Mouse (Mus musculus): ENCODE data around the gene Ptpn1. TPM values are rescaled to one million over a fixed set of nuclear protein-coding genes. Genes with fewer than 3 reads are reported as not detected.

The Ptpn1 gene
- polyA plus RNA-seq, 1 experiment from 2014 or later: 89.8 TPM

DNA sequence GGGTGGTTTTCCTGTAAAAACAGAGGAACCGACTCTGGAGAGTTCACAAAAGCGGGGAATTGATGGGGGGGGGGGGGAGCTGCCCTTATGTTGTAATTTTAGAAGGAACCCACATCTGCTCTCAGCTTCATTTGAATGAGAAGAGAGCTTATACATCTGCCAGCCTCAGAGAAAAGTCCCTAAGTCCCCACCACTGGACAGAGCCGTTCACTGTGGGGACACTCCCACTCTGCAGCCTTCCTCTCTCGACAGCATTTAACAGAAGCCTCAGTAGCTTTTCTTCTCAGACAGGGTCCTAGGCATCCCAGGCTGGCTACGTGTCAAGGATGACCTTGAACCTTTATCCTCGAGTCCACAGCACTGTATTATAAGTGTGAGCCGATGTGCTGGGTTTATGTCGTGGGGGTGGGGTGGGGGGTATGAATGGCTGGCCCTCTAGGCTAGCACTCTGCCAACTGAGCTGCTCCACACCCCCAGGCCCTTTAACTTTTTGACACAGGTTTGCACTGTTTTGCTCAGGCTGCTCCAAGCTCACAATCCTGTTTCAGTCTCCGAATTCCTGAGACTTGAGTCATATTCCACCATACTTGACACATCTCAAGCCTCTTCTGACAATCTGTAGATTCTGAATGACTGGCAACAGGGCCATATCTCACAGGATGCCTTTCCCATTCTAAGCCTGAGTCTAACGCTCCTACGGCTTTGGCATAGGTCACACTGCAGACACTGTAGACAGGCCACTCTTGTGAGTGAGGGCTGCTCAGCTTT lies 8.0 kb downstream of the Ptpn1 start:
- DNase-seq (ENCODE audit: low spot score, missing footprints): no peak
- Histone ChIP-seq H3K27me3 (ENCODE audit: control insufficient read depth, insufficient read depth, low read length) (no peaks in the 10 kb centered on the region), H3K36me3 (ENCODE audit: control insufficient read depth, insufficient read depth, low read length) (no peaks in the 10 kb centered on the region), H3K9ac (ENCODE audit: low read length) (no peak overlapping the region), H3K4me2 (no peak overlapping the region), H3K4me1 (ENCODE audit: control insufficient read depth, insufficient read depth, low read length) (peaks cover 32% of the 10 kb centered on the region), H3K4me3 (ENCODE audit: low read depth, low read length) (no peak overlapping the region), H3K9me3 (ENCODE audit: control insufficient read depth, low read length) (no peaks in the 10 kb centered on the region), H3K27ac (ENCODE audit: low read depth, low read length) (no peak overlapping the region)
- WGBS: 63% methylated on average over 11 of the region's 11 CpGs
- no peak for ATAC-seq (ENCODE audit: low FRiP score)

DNA sequence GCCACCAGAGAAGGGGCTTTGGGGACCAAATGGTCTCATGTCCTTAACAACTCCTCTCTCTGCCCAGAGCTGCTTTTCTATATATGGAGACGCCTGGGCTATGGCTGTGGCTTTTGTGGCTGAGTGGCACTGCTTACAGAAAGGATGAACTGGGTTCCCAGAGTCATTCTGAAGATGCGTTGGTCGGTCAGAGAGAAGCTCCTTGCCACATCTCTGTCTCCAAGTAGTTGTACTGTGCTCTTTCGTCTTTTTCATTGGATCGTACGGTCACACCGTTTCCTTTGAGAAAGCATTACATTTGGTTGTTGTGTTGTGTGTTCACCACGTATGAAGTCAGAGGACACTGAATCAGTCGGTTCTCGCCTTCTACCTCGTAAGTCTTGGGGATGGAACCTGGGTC lies 8.8 kb downstream of the Ptpn1 start:
- Histone ChIP-seq H3K4me1 (ENCODE audit: control insufficient read depth, insufficient read depth, low read length) (peaks cover 32% of the 10 kb centered on the region), H3K36me3 (ENCODE audit: control insufficient read depth, insufficient read depth, low read length) (no peaks in the 10 kb centered on the region), H3K4me3 (ENCODE audit: low read depth, low read length) (no peak overlapping the region), H3K27me3 (ENCODE audit: control insufficient read depth, insufficient read depth, low read length) (no peaks in the 10 kb centered on the region), H3K9me3 (ENCODE audit: control insufficient read depth, low read length) (no peaks in the 10 kb centered on the region), H3K27ac (ENCODE audit: low read depth, low read length) (no peak overlapping the region), H3K4me2 (no peak overlapping the region), H3K9ac (ENCODE audit: low read length) (no peak overlapping the region)
- DNase-seq (ENCODE audit: low spot score, missing footprints) (no peak), ATAC-seq (ENCODE audit: low FRiP score) (no peak)
- WGBS: 95% methylated on average over 11 of the region's 11 CpGs

DNA sequence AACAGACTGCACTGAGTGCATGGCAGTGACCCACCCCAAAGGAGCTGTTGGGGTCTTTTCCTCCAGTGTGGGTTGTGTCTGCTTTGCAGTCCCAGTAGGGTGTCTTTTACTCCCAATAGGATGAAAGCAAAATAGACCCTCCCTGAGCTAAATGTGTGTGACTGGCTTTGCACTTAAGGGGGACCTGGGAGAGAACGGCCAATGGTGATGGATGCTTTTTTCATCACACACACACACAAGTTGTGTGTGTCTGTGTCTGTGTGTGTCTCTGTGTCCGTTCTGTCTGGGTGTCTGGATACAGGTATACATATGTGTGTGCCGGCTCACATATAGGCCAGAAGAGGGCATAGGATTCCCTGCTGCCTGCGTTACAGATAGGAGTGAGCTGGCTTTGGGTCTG lies 9.5 kb downstream of the Ptpn1 start:
- Histone ChIP-seq H3K36me3 (ENCODE audit: control insufficient read depth, insufficient read depth, low read length) (no peaks in the 10 kb centered on the region), H3K9me3 (ENCODE audit: control insufficient read depth, low read length) (no peaks in the 10 kb centered on the region), H3K27me3 (ENCODE audit: control insufficient read depth, insufficient read depth, low read length) (no peaks in the 10 kb centered on the region), H3K27ac (ENCODE audit: low read depth, low read length) (no peak overlapping the region), H3K4me2 (no peak overlapping the region), H3K9ac (ENCODE audit: low read length) (no peak overlapping the region), H3K4me3 (ENCODE audit: low read depth, low read length) (no peak overlapping the region), H3K4me1 (ENCODE audit: control insufficient read depth, insufficient read depth, low read length) (peaks cover 32% of the 10 kb centered on the region)
- ATAC-seq (ENCODE audit: low FRiP score): no peak
- 58% methylated on average over 4 of the region's 4 CpGs for WGBS
- DNase-seq (ENCODE audit: low spot score, missing footprints): no peak

DNA sequence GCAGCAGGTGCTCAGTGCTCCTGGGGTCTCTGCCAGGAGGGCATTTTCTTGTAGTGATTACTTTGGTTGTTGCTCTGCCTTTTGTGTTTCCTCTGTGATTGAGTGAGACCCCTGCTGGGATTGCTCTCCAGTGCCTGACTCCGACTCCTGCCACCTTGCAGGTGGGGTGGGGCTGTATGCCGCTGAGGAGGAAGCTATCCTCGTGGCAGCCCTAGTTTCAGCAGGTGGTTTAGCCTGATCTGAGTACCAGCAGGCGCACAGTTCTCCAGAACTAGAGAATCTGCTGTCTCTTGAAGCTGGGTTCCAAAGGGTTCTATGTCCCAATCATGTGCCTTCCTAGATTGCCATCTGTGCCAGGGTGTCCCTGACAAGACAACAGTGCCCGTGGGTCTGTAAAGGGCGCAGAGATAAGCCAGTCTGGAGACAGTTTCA lies 9.9 kb downstream of the Ptpn1 start:
- Histone ChIP-seq H3K9ac (ENCODE audit: low read length) (no peak overlapping the region), H3K4me3 (ENCODE audit: low read depth, low read length) (no peak overlapping the region), H3K4me2 (no peak overlapping the region), H3K9me3 (ENCODE audit: control insufficient read depth, low read length) (no peaks in the 10 kb centered on the region), H3K27ac (ENCODE audit: low read depth, low read length) (peak overlapping the region; percentile 25; the same call in 1 of the 2 replicates), H3K27me3 (ENCODE audit: control insufficient read depth, insufficient read depth, low read length) (no peaks in the 10 kb centered on the region), H3K36me3 (ENCODE audit: control insufficient read depth, insufficient read depth, low read length) (no peaks in the 10 kb centered on the region), H3K4me1 (ENCODE audit: control insufficient read depth, insufficient read depth, low read length) (peaks cover 32% of the 10 kb centered on the region)
- 52% methylated on average over 6 of the region's 6 CpGs for WGBS
- no peak for DNase-seq (ENCODE audit: low spot score, missing footprints)
- no peak for ATAC-seq (ENCODE audit: low FRiP score)

DNA sequence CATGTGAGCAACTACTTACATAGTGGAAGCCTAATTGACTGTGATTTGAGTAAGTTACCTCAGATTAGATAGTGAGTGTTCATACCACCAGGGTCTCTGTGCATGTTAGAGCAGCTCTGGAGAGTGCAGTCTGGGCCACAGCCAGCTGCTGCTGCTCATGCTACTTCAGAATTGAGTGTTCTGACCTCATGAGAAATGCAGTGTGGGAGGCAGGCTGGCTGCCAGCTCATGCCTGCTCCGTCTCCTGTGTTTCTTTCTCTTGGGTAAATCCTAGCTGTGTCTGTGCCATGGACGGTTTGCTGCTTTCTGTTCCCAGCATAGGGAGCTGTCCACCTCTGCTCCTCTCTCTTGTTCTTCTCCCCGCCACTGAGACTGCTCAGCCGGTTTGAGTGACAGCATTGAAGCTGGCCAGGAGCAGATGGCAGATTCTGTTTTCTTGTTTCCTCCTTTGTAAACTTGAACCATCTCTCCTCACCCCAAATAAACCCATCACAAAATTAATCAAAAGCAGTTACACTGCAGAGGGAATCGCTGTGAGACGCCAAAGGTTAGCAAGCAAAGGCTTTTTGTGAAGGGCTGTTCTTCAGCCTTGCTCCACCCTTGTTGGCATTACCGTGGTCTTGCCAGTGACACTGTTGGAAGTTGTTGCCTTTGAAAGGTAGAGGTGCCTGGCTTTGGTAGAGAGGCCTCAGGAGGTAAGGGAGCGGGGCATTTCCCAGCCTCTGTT lies 10.5 kb downstream of the Ptpn1 start:
- Histone ChIP-seq H3K4me2 (no peak overlapping the region), H3K9me3 (ENCODE audit: control insufficient read depth, low read length) (no peaks in the 10 kb centered on the region), H3K36me3 (ENCODE audit: control insufficient read depth, insufficient read depth, low read length) (no peaks in the 10 kb centered on the region), H3K27ac (ENCODE audit: low read depth, low read length) (peak overlapping the region; percentile 25; the same call in 1 of the 2 replicates), H3K4me1 (ENCODE audit: control insufficient read depth, insufficient read depth, low read length) (peaks cover 32% of the 10 kb centered on the region), H3K27me3 (ENCODE audit: control insufficient read depth, insufficient read depth, low read length) (no peaks in the 10 kb centered on the region), H3K4me3 (ENCODE audit: low read depth, low read length) (no peak overlapping the region), H3K9ac (ENCODE audit: low read length) (no peak overlapping the region)
- DNase-seq (ENCODE audit: low spot score, missing footprints): no peak
- WGBS: 50% methylated on average over 8 of the region's 8 CpGs
- no peak for ATAC-seq (ENCODE audit: low FRiP score)

DNA sequence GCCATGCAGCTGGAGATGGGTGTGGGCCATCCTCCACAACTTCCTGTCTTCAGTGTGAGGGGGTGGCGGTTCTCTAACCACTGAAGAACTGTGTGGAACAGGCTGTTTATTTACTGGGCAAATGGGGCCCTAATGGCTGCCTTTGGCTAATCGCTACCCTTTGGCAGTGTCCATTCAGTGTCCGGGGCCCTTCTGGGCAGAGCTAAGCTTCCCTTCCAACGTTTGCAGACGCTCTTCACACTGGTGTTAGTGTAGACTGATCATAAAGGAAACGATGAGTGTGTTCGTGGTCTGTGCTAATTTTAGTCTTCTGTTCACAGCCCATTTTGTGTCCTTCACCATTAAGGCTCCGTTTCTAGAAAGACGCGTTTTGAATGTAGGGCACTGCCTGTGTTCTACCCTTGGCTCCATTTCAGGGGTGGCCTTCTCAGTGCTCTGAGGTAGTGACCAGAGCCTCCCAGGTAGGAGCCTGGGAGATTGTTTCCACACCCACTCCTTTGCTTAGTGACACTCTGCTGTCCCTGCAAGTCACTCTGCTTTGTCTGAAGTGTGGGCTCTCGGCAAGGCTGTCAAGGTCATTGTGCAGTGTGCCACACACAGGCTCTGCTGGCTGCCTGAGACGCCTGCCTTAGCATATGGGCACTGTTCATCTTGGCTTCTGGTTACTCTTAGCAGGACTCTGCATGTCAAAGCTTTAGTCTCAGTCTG lies 11.2 kb downstream of the Ptpn1 start:
- Histone ChIP-seq H3K27me3 (ENCODE audit: control insufficient read depth, insufficient read depth, low read length) (no peaks in the 10 kb centered on the region), H3K4me3 (ENCODE audit: low read depth, low read length) (no peak overlapping the region), H3K4me2 (no peak overlapping the region), H3K27ac (ENCODE audit: low read depth, low read length) (peak overlapping the region; percentile 25; the same call in 1 of the 2 replicates), H3K9ac (ENCODE audit: low read length) (no peak overlapping the region), H3K4me1 (ENCODE audit: control insufficient read depth, insufficient read depth, low read length) (peaks cover 32% of the 10 kb centered on the region), H3K9me3 (ENCODE audit: control insufficient read depth, low read length) (no peaks in the 10 kb centered on the region), H3K36me3 (ENCODE audit: control insufficient read depth, insufficient read depth, low read length) (no peaks in the 10 kb centered on the region)
- no peak for DNase-seq (ENCODE audit: low spot score, missing footprints)
- 86% methylated on average over 12 of the region's 12 CpGs for WGBS
- no peak for ATAC-seq (ENCODE audit: low FRiP score)

DNA sequence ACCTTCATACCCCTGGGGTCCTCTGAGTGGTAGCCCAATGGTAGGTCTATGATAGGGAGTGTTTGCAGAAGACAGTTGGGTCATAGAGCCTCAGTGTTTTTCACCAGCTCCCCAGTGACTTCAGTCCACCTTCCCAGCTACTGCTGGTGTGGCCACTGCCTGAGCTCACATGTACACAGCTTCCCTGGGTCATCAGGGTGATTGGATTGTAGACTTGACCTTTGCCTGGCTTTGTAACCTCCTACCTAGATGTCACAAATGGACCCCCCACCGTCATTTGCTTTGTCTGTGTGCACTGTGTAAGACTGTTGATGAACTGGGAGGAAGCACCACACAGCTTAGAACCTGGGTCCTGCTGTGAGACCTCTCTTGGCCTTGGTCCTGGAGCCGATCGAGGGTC lies 12.3 kb downstream of the Ptpn1 start:
- DNase-seq (ENCODE audit: low spot score, missing footprints) (no peak), ATAC-seq (ENCODE audit: low FRiP score) (no peak)
- 77% methylated on average over 3 of the region's 3 CpGs for WGBS
- H3K36me3 ChIP-seq (ENCODE audit: control insufficient read depth, insufficient read depth, low read length): no peaks in the 10 kb centered on the region
- no peak overlapping the region for H3K9ac ChIP-seq (ENCODE audit: low read length)
- no peak overlapping the region for H3K27ac ChIP-seq (ENCODE audit: low read depth, low read length)
- no peak overlapping the region for H3K4me2 ChIP-seq
- H3K4me3 ChIP-seq (ENCODE audit: low read depth, low read length): no peak overlapping the region
- H3K27me3 ChIP-seq (ENCODE audit: control insufficient read depth, insufficient read depth, low read length): no peaks in the 10 kb centered on the region
- peaks cover 32% of the 10 kb centered on the region for H3K4me1 ChIP-seq (ENCODE audit: control insufficient read depth, insufficient read depth, low read length)
- H3K9me3 ChIP-seq (ENCODE audit: control insufficient read depth, low read length): no peaks in the 10 kb centered on the region

DNA sequence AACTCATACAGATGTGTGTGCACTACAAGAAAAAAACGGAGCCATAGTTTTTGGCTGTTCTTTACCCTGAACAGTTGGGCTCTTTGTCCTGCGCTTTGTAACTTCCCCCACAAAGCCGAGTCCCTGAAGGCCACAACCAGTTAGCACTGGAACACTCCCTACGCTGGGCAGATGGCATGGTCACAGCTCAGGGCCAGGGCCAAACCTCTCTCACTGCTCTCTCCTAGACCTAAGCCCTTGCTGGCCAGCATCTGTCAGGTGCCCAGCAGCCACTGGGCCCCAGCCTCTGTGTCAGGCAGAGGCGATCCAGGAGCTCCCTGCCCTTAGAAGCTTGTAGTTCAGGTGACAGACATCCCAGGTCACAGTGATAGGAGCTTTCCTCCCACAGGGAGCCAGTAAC lies 13.6 kb downstream of the Ptpn1 start:
- H3K4me3 ChIP-seq (ENCODE audit: low read depth, low read length): no peak overlapping the region
- H3K4me2 ChIP-seq: no peak overlapping the region
- ATAC-seq (ENCODE audit: low FRiP score) (no peak), DNase-seq (ENCODE audit: low spot score, missing footprints) (no peak)
- no peak overlapping the region for H3K9ac ChIP-seq (ENCODE audit: low read length)
- WGBS: 86% methylated on average over 5 of the region's 5 CpGs
- no peaks in the 10 kb centered on the region for H3K9me3 ChIP-seq (ENCODE audit: control insufficient read depth, low read length)
- H3K36me3 ChIP-seq (ENCODE audit: control insufficient read depth, insufficient read depth, low read length): no peaks in the 10 kb centered on the region
- no peaks in the 10 kb centered on the region for H3K27me3 ChIP-seq (ENCODE audit: control insufficient read depth, insufficient read depth, low read length)
- H3K4me1 ChIP-seq (ENCODE audit: control insufficient read depth, insufficient read depth, low read length): peaks cover 28% of the 10 kb centered on the region
- H3K27ac ChIP-seq (ENCODE audit: low read depth, low read length): no peak overlapping the region

DNA sequence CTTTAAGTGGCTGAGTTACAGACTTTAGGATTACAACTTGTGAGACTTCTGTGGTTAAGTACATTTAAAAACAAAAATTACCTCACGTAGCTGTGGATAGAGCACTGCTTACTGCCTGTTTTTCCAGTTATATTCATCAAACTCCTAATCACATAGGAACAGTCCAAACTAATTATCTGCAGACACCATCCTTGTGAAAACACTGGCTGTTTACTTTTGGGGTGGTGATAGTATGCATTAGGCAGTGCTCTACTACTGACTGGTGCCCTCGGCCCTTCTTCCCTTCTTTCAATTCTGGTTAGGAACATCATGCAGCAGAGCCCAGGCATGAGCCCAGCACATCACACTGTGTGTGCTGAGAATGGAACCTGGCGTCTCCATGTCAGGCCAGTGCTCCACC lies 15.4 kb downstream of the Ptpn1 start:
- Histone ChIP-seq H3K27ac (ENCODE audit: low read depth, low read length) (no peak overlapping the region), H3K27me3 (ENCODE audit: control insufficient read depth, insufficient read depth, low read length) (no peaks in the 10 kb centered on the region), H3K4me2 (no peak overlapping the region), H3K4me3 (ENCODE audit: low read depth, low read length) (no peak overlapping the region), H3K36me3 (ENCODE audit: control insufficient read depth, insufficient read depth, low read length) (no peaks in the 10 kb centered on the region), H3K9me3 (ENCODE audit: control insufficient read depth, low read length) (no peaks in the 10 kb centered on the region), H3K4me1 (ENCODE audit: control insufficient read depth, insufficient read depth, low read length) (peaks cover 14% of the 10 kb centered on the region), H3K9ac (ENCODE audit: low read length) (no peak overlapping the region)
- ATAC-seq (ENCODE audit: low FRiP score): no peak
- no peak for DNase-seq (ENCODE audit: low spot score, missing footprints)
- WGBS: 80% methylated on average over 3 of the region's 3 CpGs
